Mouse (Mus musculus): ENCODE results near the gene Tmem132c. TPM values are rescaled to one million over a fixed set of nuclear protein-coding genes. Genes with fewer than 3 reads are reported as not detected.
A peak's percentile ranks its signal among the peaks of the same experiment; 100 is the strongest.

Tmem132c gene
- polyA plus RNA-seq, 1 experiment = 17.2 TPM

- no peak for DNase-seq (ENCODE audit: low read depth)
- no peak for TF ChIP-seq CTCF (IDR thresholded peaks at IDR 0.05; ENCODE audit: borderline replicate concordance, extremely low read depth, insufficient read depth, insufficient read length)
- TF ChIP-seq POLR2A (IDR thresholded peaks at IDR 0.05; ENCODE audit: borderline replicate concordance, extremely low read depth, insufficient read depth, insufficient read length, poor library complexity, severe bottlenecking) = no peak
Measured at GRCm38 (mm10) chr5:127609191-127609714, 367.6 kb downstream of the Tmem132c start.

- TF ChIP-seq CTCF (IDR thresholded peaks at IDR 0.05; ENCODE audit: borderline replicate concordance, extremely low read depth, insufficient read depth, insufficient read length) (no peak), POLR2A (IDR thresholded peaks at IDR 0.05; ENCODE audit: borderline replicate concordance, extremely low read depth, insufficient read depth, insufficient read length, poor library complexity, severe bottlenecking) (no peak)
- DNase-seq (ENCODE audit: low read depth) = peak; percentile 28
Measured at GRCm38 (mm10) chr5:127610787-127611509, 369.3 kb downstream of the Tmem132c start.

- TF ChIP-seq CTCF (IDR thresholded peaks at IDR 0.05; ENCODE audit: borderline replicate concordance, extremely low read depth, insufficient read depth, insufficient read length) = no peak
- TF ChIP-seq POLR2A (IDR thresholded peaks at IDR 0.05; ENCODE audit: borderline replicate concordance, extremely low read depth, insufficient read depth, insufficient read length, poor library complexity, severe bottlenecking) = no peak
- no peak for DNase-seq (ENCODE audit: low read depth)
Measured at GRCm38 (mm10) chr5:127611881-127612280, 370.3 kb downstream of the Tmem132c start.

GRCm38 (mm10) chr5:127612397-127612796 lies 370.8 kb downstream of the Tmem132c start:
- DNase-seq (ENCODE audit: low read depth) = no peak
- TF ChIP-seq POLR2A (IDR thresholded peaks at IDR 0.05; ENCODE audit: borderline replicate concordance, extremely low read depth, insufficient read depth, insufficient read length, poor library complexity, severe bottlenecking) (no peak), CTCF (IDR thresholded peaks at IDR 0.05; ENCODE audit: borderline replicate concordance, extremely low read depth, insufficient read depth, insufficient read length) (no peak)
